Mouse (Mus musculus) midbrain, postnatal 0 days (tissue): ENCODE data around the gene Gm20388. TPM values are rescaled to one million over a fixed set of nuclear protein-coding genes. Genes with fewer than 3 reads are reported as not detected.

Source experiments
- ATAC-seq: fragments of 200-750 bp; cut with Nextera tagmentation; 2 replicates; pipeline ENCODE4 v1.8.0; 2017; ENCODE audit warnings: moderate number of reproducible peaks, mild to moderate bottlenecking, moderate TSS enrichment, moderate library complexity; ENCODE audit not compliant: low FRiP score
- DNase-seq: peaks from one replicate; pipeline ENCODE4 v3.0.0-alpha.2; 2015; ENCODE audit warnings: low spot score
- H3K27ac ChIP-seq: fragments of 300-500 bp; sonication (generic); 2 replicates; pipeline ENCODE4 v1.5.1; 2014; ENCODE audit warnings: low read depth, mild to moderate bottlenecking, low read length, mixed read lengths
- H3K27me3 ChIP-seq: fragments of 300-500 bp; sonication (generic); 2 replicates; pipeline ENCODE4 v1.6.1; 2014; ENCODE audit warnings: low read length, control low read depth, mixed read lengths; ENCODE audit not compliant: insufficient read depth
- H3K36me3 ChIP-seq: fragments of 300-500 bp; sonication (generic); 2 replicates; pipeline ENCODE4 v1.6.1; 2014; ENCODE audit warnings: low read length, control low read depth, mixed read lengths; ENCODE audit not compliant: insufficient read depth
- H3K4me1 ChIP-seq: fragments of 300-500 bp; sonication (generic); 2 replicates; pipeline ENCODE4 v1.6.1; 2014; ENCODE audit warnings: mild to moderate bottlenecking, control low read depth, antibody characterized with exemption, low read length, mixed read lengths; ENCODE audit not compliant: insufficient read depth
- H3K4me2 ChIP-seq: fragments of 300-500 bp; sonication (generic); 2 replicates; pipeline ENCODE4 v1.6.1; 2014; ENCODE audit warnings: low read depth, mild to moderate bottlenecking, low read length, mixed read lengths; ENCODE audit not compliant: poor library complexity, severe bottlenecking
- H3K4me3 ChIP-seq: fragments of 300-500 bp; sonication (generic); 2 replicates; pipeline ENCODE4 v1.5.1; 2014; ENCODE audit warnings: low read depth, mild to moderate bottlenecking, low read length, moderate library complexity
- H3K9ac ChIP-seq: fragments of 300-500 bp; sonication (generic); replicated peaks from 2 replicates; pipeline ENCODE4 v1.6.1; 2014; ENCODE audit warnings: mild to moderate bottlenecking, low read length, moderate library complexity, mixed read lengths; ENCODE audit not compliant: poor library complexity, severe bottlenecking
- H3K9me3 ChIP-seq: fragments of 300-500 bp; sonication (generic); 2 replicates; pipeline ENCODE4 v1.6.1; 2016; ENCODE audit warnings: low read length, control low read depth
- CTCF ChIP-seq: IDR thresholded peaks from 2 replicates; pipeline ENCODE4 v1.5.1; 2016; ENCODE audit warnings: antibody characterized with exemption, mild to moderate bottlenecking
- WGBS: fragments of 180-500 bp; shearing (Covaris S2); extraction: QIAGEN DNeasy Blood & Tissue Kit; methylation state at CpG from one replicate; pipeline ENCODE4 v1.1.7; 2014; 5-methylcytosine and 5-hydroxymethylcytosine counted together
- polyA plus RNA-seq: library from polyadenylated mRNA; unstranded; fragments of >200 nt; fragmentation: Nextera tagmentation; extraction: Ambion mirVana; gene quantifications from 2 replicates; pipeline ENCODE4 v1.2.1, GENCODE M21; 2015
- total RNA-seq: library from RNA; depleted of rRNA; stranded (reverse); fragments of >200 nt; gene quantifications from 2 replicates; pipeline ENCODE4 v1.2.3, GENCODE M21; 2014

Gm20388 gene
- total and polyA plus RNA-seq, 2 experiments from 2014 or later, result 74.2 TPM; not detected in 1

DNA sequence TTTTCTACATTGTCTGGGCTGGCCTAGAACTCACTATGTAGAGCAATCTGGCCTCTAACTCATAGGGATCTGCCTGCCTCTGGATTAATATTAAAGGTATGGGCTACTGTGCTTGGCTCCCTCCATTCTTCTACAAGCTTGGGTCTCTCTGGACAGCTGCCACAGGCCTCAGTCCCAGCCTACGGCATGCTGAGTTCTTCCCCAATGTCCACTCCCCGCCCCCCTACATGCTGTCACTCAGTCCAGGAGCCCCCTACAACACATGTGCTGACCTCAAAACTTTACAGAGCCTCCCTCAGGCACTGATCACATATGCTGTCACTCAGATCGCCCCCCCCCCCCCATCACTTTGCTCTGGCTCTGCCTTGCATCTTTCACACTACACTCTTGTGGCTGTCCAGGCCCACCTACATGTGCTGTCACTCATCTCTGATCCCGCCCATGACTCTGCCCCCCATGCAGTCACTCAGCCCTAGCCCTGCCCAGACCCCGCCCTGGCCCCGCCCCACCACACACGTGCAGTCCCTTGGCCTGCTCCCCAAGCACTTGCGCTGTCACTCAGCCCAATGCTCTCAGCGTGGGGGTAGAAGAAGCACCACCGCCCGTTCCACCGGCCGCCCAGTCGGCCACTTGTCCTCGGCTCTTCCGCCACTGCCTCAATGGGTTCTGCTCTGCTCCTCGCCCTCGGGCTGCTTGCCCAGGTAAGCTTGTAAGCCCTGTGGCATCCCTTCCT is 2937.4 kb downstream of the Gm20388 start, which contains the start of gene Cdh15:
Cdh15 (plus strand) TSS at position 138 of the 733 bp plus-strand sequence.
- Histone ChIP-seq H3K4me3 (no peak within 1 kb of the TSS), H3K9ac (peak within 1 kb of the TSS; percentile 20; the same call in 1 of the 2 replicates), H3K27me3 (no peaks in the 10 kb centered on the region), H3K4me1 (no peaks in the 10 kb centered on the region), H3K9me3 (no peaks in the 10 kb centered on the region), H3K27ac (no peak within 1 kb of the TSS), H3K36me3 (no peaks in the 10 kb centered on the region), H3K4me2 (peak within 1 kb of the TSS; percentile 30; the same call in 1 of the 2 replicates)
- WGBS, result 16% methylated on average over 16 of the region's 18 CpGs
- ATAC-seq (peak; percentile 73), DNase-seq (peak; percentile 72)
- no peak for TF ChIP-seq CTCF

DNA sequence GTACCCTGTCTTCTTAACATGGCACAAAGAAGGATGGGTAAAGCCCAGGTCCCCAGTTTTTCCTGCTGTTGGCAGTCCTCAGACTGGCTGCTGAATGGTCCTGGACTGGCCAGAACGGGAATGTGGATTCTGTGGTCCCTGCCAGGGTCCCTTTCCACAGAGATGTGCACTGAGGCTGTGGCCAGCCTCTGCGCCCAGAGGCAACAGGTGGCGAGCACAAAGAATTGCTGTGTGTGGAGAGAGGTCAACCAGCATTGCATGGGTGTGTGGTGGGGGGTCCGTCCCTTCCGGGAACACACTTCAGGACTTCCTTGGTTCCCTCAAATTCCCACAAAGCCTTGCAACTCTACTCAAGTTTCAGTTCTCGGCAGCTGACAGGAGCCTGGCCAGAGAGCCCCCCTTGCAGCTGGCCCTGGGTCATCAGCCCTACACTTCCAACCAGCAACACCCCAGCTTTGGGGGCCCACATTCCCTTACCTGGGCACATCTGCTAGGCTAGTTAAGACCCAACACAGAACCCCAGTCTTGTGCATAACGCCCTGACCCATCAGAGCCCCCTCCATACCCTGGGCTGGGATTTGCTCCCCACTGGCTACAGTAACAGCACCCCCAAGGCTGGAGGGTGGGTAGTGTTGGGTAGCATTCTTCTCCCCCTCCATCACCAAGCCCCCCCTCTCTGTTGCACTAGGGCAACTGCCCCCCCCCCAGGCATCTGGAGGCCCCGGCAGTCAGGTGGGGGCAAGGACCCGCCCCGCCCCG is 2938.7 kb downstream of the Gm20388 start:
- ATAC-seq, result no peak
- Histone ChIP-seq H3K36me3 (no peaks in the 10 kb centered on the region), H3K4me2 (no peak overlapping the region), H3K27ac (no peak overlapping the region), H3K9me3 (no peaks in the 10 kb centered on the region), H3K4me3 (no peak overlapping the region), H3K27me3 (peaks cover 1% of the 10 kb centered on the region; the same call in 1 of the 2 replicates), H3K9ac (no peak overlapping the region), H3K4me1 (0 out of 2 replicates have a peak, but pooled peaks cover 6% of the 10 kb centered on the region)
- DNase-seq, result no peak
- no peak for TF ChIP-seq CTCF
- 73% methylated on average over 11 of the region's 11 CpGs for WGBS

DNA sequence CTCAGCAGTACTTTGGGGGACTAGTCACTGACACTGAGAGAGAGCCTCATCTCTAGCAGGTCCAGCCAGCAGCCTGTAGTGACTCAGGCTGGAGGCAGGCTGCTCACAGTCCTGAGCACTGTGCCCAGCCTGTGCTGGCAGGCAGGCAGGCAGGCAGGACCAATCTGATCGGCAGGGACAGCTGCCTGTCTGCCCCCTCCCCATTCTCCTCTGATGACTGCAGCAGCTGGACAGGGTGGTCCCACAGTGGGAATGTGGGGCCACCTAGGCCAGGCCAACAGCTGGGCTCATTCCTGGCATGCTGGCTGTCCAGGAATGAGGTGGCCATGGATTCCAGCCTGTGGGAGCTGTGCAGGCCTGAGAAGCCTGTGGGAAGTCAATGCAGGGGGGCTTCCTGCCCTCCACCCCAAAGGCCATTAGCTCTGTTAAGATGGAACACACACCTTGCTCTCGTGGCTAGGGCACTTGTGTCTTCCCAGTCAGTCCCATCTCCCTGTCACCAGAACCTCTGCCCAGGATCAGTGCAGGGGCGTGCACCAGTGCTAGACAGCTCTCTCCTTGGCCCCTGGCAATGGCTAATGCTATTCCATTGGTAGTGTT is 2940.1 kb downstream of the Gm20388 start:
- H3K36me3 ChIP-seq, result no peaks in the 10 kb centered on the region
- no peaks in the 10 kb centered on the region for H3K9me3 ChIP-seq
- 0 out of 2 replicates have a peak, but pooled peaks cover 6% of the 10 kb centered on the region for H3K4me1 ChIP-seq
- WGBS, result 54% methylated on average over 3 of the region's 3 CpGs
- no peak overlapping the region for H3K4me2 ChIP-seq
- peaks cover 4% of the 10 kb centered on the region; the same call in 1 of the 2 replicates for H3K27me3 ChIP-seq
- ATAC-seq (no peak), DNase-seq (no peak)
- H3K27ac ChIP-seq, result no peak overlapping the region
- no peak for TF ChIP-seq CTCF
- no peak overlapping the region for H3K4me3 ChIP-seq
- no peak overlapping the region for H3K9ac ChIP-seq

DNA sequence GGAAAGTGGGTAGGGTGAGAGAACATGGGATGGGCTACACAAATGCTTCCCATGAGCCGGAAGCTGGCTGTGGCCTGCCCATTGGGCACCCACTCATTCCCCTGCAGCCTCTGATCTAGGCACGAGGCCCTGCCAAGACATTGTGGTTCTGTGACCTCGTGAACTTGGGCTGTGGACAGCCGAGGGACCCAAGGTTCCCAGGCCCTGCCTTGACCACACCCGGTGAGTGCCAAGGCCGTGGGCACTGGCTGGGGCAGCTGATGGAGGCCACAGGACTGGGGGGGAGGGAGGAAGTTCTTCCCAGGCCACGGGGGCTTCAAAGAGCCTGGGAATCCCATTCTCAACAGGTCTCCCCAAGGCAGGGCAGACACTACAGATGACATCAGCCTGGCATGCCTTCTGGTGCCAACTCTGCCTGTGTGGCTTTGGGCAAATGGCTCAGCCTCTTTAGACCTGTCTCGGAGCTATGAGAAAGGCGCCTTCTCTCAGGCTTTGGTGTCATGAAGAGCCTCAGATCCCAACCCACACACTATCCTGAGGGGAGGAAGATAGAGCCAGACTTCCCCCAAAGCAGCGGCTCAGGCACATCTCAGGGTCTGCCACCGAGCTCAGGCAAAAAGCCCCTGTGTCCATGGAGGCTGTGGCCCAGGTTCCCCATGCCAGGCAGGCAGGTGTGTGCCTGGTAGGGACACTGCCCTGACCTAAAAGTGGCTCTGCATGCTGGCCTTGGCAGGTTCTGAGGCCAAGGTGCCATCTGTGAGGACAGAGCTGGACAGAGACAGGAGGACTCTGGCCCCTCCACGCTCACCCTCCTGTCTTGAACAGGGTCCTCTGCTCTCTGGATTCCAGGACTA is 2941.3 kb downstream of the Gm20388 start:
- 0 out of 2 replicates have a peak, but pooled peaks cover 6% of the 10 kb centered on the region for H3K4me1 ChIP-seq
- no peaks in the 10 kb centered on the region for H3K9me3 ChIP-seq
- WGBS, result 84% methylated on average over 12 of the region's 12 CpGs
- no peak for DNase-seq
- no peaks in the 10 kb centered on the region for H3K36me3 ChIP-seq
- H3K27me3 ChIP-seq, result peaks cover 4% of the 10 kb centered on the region; the same call in 1 of the 2 replicates
- H3K27ac ChIP-seq, result no peak overlapping the region
- no peak for ATAC-seq
- no peak for TF ChIP-seq CTCF
- H3K9ac ChIP-seq, result no peak overlapping the region
- H3K4me2 ChIP-seq, result no peak overlapping the region
- no peak overlapping the region for H3K4me3 ChIP-seq

DNA sequence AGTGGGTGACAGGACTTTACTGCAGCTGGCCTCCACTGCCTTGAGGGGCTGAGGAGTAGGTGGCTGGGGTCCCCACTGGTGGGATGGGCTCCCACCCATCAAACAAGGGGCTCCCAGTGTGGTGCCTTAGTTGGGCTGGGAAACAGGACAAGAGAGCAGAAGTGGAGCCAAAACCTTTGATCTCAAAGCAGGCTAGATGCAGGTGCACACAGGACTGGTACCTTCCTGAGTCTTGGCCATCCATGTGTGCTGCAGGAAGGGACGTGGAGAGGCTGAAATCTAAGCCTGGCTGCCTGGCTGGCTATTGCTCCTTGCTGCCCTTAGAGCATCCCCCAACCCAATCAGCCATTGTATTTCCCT is 2941.9 kb downstream of the Gm20388 start:
- Histone ChIP-seq H3K4me1 (0 out of 2 replicates have a peak, but pooled peaks cover 6% of the 10 kb centered on the region), H3K4me2 (no peak overlapping the region), H3K9me3 (no peaks in the 10 kb centered on the region), H3K36me3 (no peaks in the 10 kb centered on the region), H3K9ac (no peak overlapping the region), H3K4me3 (no peak overlapping the region), H3K27me3 (peaks cover 4% of the 10 kb centered on the region; the same call in 1 of the 2 replicates), H3K27ac (no peak overlapping the region)
- WGBS, result 60% methylated on average over 1 of the region's 1 CpGs
- TF ChIP-seq CTCF, result no peak
- ATAC-seq, result no peak
- no peak for DNase-seq
